Mouse (Mus musculus): Measurements from ENCODE around the gene Atp1a2.

GRCm38 (mm10) chr1:172329131-172329530 lies 31.3 kb upstream of the Atp1a2 start, which contains the start of gene Kcnj9:
- no peak for TF ChIP-seq CTCF (IDR thresholded peaks at IDR 0.05)
- no peak for TF ChIP-seq EP300 (IDR thresholded peaks at IDR 0.05)
